Mouse (Mus musculus): ENCODE data around the gene Adam12.

GRCm38 (mm10) chr7:134084926-134085325 lies 147.0 kb downstream of the Adam12 start:
- no peak for TF ChIP-seq POLR2A (IDR thresholded peaks at IDR 0.05; ENCODE audit: low read depth, low read length)
- TF ChIP-seq CTCF (IDR thresholded peaks at IDR 0.05; ENCODE audit: extremely low read depth, insufficient read length, insufficient replicate concordance, low read depth, low read length): no peak
